Mouse (Mus musculus): ENCODE data around the gene Tspan18. TPM values are rescaled to one million over a fixed set of nuclear protein-coding genes. Genes with fewer than 3 reads are reported as not detected.

Tspan18 gene
- total and polyA plus RNA-seq, 3 experiments: 0.38 TPM; not detected in 2

DNA sequence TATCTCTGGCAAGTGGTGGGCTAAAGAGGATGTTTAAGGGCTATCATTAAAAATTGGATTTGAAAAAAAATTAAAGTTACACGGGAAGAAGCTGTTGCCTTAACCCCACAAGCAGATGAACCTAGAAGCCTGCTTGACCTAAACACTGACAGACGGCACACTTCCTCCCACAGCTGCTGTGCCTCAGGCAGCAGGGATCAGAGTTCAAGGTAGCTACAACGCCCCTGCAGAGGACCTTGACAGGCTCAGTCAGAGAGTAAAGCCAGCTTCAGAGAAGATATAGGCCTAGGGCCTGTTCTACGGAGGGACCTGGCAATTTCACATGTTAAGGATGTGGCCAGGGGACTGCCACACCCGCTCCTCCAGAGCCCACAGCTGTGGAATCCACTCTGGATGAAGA lies 161.8 kb downstream of the Tspan18 start:
- peaks cover 6% of the 10 kb centered on the region in 2 experiments for H3K4me1 ChIP-seq (ENCODE audit: control insufficient read depth in 1 of 2, insufficient read depth in 2 of 2)
- H3K9ac ChIP-seq (ENCODE audit: insufficient read depth, low read depth): no peak overlapping the region
- H3K79me2 ChIP-seq (replicated peaks; ENCODE audit: control insufficient read depth, extremely low read depth, insufficient read depth, poor library complexity, severe bottlenecking): no peaks in the 10 kb centered on the region
- TF ChIP-seq MAZ (IDR thresholded peaks at IDR 0.05; ENCODE audit: low read depth, low read length) (no peak), ZC3H11A (IDR thresholded peaks at IDR 0.05; ENCODE audit: low read depth, low read length) (no peak), MAFK (IDR thresholded peaks at IDR 0.05; ENCODE audit: insufficient replicate concordance, low read length) (no peak), JUN (IDR thresholded peaks at IDR 0.05; ENCODE audit: insufficient read depth, low read depth, low read length) (no peak), MEF2A (IDR thresholded peaks at IDR 0.05; ENCODE audit: borderline replicate concordance, low read depth, low read length) (no peak), POLR2AphosphoS2 (IDR thresholded peaks at IDR 0.05; ENCODE audit: low read depth, low read length) (no peak), HCFC1 (IDR thresholded peaks at IDR 0.05; ENCODE audit: low read depth, low read length) (no peak), EP300 (IDR thresholded peaks at IDR 0.05; ENCODE audit: low read length) (no peak), RCOR1 (conservative IDR thresholded peaks at IDR 0.05; ENCODE audit: low read depth, low read length) (no peak), CHD2 (IDR thresholded peaks at IDR 0.05; ENCODE audit: low read length) (no peak), JUND (conservative IDR thresholded peaks at IDR 0.05; ENCODE audit: low read depth, low read length) (no peak), BHLHE40 (IDR thresholded peaks at IDR 0.05; ENCODE audit: low read depth, low read length) (no peak), USF1 (IDR thresholded peaks at IDR 0.05; ENCODE audit: low read depth, low read length) (no peak), SIN3A (IDR thresholded peaks at IDR 0.05; ENCODE audit: low read length) (no peak), NELFE (IDR thresholded peaks at IDR 0.05; ENCODE audit: low read depth, low read length) (no peak), CHD1 (IDR thresholded peaks at IDR 0.05; ENCODE audit: low read depth, low read length) (no peak)
- dilution Hi-C loops (cut with MboI; ENCODE audit: extremely low pct_ligation_motif_present, extremely low pct_unique_long_range_greater_than_20kb, low sequenced_read_pairs): no loop called here
- no peaks in the 10 kb centered on the region for H3K9me3 ChIP-seq (replicated peaks; ENCODE audit: low read length)
- H3K4me2 ChIP-seq (ENCODE audit: insufficient read depth, low read depth, poor library complexity, severe bottlenecking): no peak overlapping the region
- H3K27me3 ChIP-seq (replicated peaks): peaks cover 92% of the 10 kb centered on the region
- no peak for DNase-seq (ENCODE audit: extremely low read depth)
- in situ Hi-C loops (cut with MboI; ENCODE audit: low pct_ligation_motif_present, low pct_unique_long_range_greater_than_20kb, low sequenced_read_pairs): loop anchor here (10.0 kb wide), 1 partner anchor 48 kb away; no protein-coding TSS in a partner anchor
- no peak overlapping the region for H3K4me3 ChIP-seq (replicated peaks in 1 of 3; ENCODE audit: low read depth in 2 of 3, low read length in 2 of 3, poor library complexity in 1 of 3)
- no peaks in the 10 kb centered on the region for H3K36me3 ChIP-seq (replicated peaks in 1 of 2; ENCODE audit: control insufficient read depth in 1 of 2, insufficient read depth in 1 of 2, low read length in 1 of 2)
- no peak overlapping the region for H3K27ac ChIP-seq (ENCODE audit: insufficient read depth, low read depth)

- Histone ChIP-seq H3K27me3 (replicated peaks) (peaks cover 93% of the 10 kb centered on the region), H3K9ac (ENCODE audit: insufficient read depth, low read depth) (no peak overlapping the region), H3K79me2 (replicated peaks; ENCODE audit: control insufficient read depth, extremely low read depth, insufficient read depth, poor library complexity, severe bottlenecking) (no peaks in the 10 kb centered on the region), H3K4me3 (replicated peaks in 1 of 3; ENCODE audit: low read depth in 2 of 3, low read length in 2 of 3, poor library complexity in 1 of 3) (no peak overlapping the region), H3K27ac (ENCODE audit: insufficient read depth, low read depth) (no peak overlapping the region), H3K36me3 (replicated peaks in 1 of 2; ENCODE audit: control insufficient read depth in 1 of 2, insufficient read depth in 1 of 2, low read length in 1 of 2) (no peaks in the 10 kb centered on the region), H3K4me1 (ENCODE audit: control insufficient read depth in 1 of 2, insufficient read depth in 2 of 2) (peaks cover 8% of the 10 kb centered on the region in 2 experiments), H3K9me3 (replicated peaks; ENCODE audit: low read length) (no peaks in the 10 kb centered on the region), H3K4me2 (ENCODE audit: insufficient read depth, low read depth, poor library complexity, severe bottlenecking) (no peak overlapping the region)
- dilution Hi-C loops (cut with MboI; ENCODE audit: extremely low pct_ligation_motif_present, extremely low pct_unique_long_range_greater_than_20kb, low sequenced_read_pairs): no loop called here
- no peak for TF ChIP-seq TCF12 (IDR thresholded peaks at IDR 0.05; ENCODE audit: low read depth, low read length)
- no peak for TF ChIP-seq HCFC1 (IDR thresholded peaks at IDR 0.05; ENCODE audit: low read depth, low read length)
- no peak for TF ChIP-seq MXI1 (IDR thresholded peaks at IDR 0.05; ENCODE audit: low read depth, low read length)
- no peak for TF ChIP-seq GABPA (IDR thresholded peaks at IDR 0.05; ENCODE audit: insufficient replicate concordance, low read depth, low read length)
- TF ChIP-seq ZKSCAN1 (IDR thresholded peaks at IDR 0.05; ENCODE audit: borderline replicate concordance, low read depth, low read length): no peak
- TF ChIP-seq POLR2AphosphoS2 (IDR thresholded peaks at IDR 0.05; ENCODE audit: low read depth, low read length): no peak
- TF ChIP-seq ZNF384 (IDR thresholded peaks at IDR 0.05; ENCODE audit: low read depth, low read length): no peak
- TF ChIP-seq USF2 (conservative IDR thresholded peaks at IDR 0.05; ENCODE audit: low read depth, low read length): no peak
- TF ChIP-seq RAD21 (IDR thresholded peaks at IDR 0.05; ENCODE audit: low read depth, low read length): no peak
- in situ Hi-C loops (cut with MboI; ENCODE audit: low pct_ligation_motif_present, low pct_unique_long_range_greater_than_20kb, low sequenced_read_pairs): loop anchor here (10.0 kb wide), 1 partner anchor 47 kb away; no protein-coding TSS in a partner anchor
- no peak for DNase-seq (ENCODE audit: extremely low read depth)
These were observed 162.4 kb downstream of the Tspan18 start for GRCm38 (mm10) chr2:93171929-93172328.

Measured in CH12.LX (cell line).